Mouse (Mus musculus): ENCODE measurements at regions not wholly inside any gene's neighbourhood (a gene's known extent, or its start where the extent isn't known, plus 50 kb on each side); places are given as distances from the start of the nearest gene placed in this dataset.

- Histone ChIP-seq H3K4me1 (no peaks in the 10 kb centered on the region), H3K9me3 (replicated peaks) (no peaks in the 10 kb centered on the region), H3K9ac (no peak overlapping the region), H3K27me3 (no peaks in the 10 kb centered on the region), H3K27ac (no peak overlapping the region), H3K4me3 (replicated peaks) (no peak overlapping the region), H3K36me3 (no peaks in the 10 kb centered on the region), H3K4me2 (no peak overlapping the region)
- ATAC-seq (replicated peaks; ENCODE audit: low FRiP score): no peak
Observed at GRCm38 (mm10) chr1:41449972-41450371, 644.6 kb downstream of the Tmem182 start.

Data from kidney, embryonic 15.5 days (tissue).